Mouse (Mus musculus): ENCODE results near the gene Marveld3. TPM values are rescaled to one million over a fixed set of nuclear protein-coding genes. Genes with fewer than 3 reads are reported as not detected.

Marveld3 gene
- polyA plus RNA-seq, 1 experiment: 0.43 TPM

DNA sequence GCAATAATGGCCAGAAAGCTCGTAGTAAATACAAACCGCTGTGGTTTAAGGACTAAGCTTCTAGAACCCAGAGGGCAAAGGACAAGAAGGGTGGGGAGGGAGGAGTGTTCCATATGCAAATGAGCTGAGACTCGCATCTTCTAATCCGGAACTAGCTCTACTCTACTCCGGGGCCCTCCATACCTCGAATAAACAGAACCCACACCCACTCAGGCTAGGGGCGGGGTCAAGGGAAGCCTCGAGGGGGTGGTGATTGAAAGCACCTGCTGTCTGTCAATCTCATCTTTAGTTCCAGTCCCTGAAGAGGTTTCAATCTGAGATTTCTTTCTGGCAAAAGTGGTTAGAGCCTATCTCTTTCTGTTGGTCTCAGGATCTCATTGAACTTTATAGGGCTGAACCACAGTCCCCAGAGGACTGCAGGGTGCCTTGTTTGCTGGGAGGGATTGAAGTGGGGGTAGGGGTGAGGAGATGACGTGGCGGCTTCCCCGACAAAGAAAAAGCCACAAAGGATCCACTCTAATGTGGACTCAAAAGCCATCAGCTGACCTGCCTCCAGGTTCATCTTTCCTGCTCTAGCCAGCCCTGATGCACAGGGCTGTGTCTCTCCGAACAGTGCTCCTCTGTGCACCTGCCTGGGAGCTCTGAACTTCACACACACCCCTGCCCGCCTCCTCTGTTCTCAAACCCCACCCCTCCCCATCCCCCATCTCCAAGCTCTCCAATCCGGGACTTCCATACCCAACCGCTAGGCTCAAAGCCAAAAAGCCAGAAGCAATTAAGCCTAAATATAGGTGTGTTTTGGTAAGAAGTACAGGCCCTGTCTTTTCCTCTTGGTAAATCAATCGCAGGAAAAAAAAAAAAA lies 4.6 kb downstream of the Marveld3 start:
- H3K36me3 ChIP-seq (ENCODE audit: control insufficient read depth, insufficient read depth, low read length): no peaks in the 10 kb centered on the region
- TF ChIP-seq POLR2A (IDR thresholded peaks at IDR 0.05; ENCODE audit: control insufficient read depth, extremely low read depth, insufficient read depth, low read length, poor library complexity) (no peak), CTCF (IDR thresholded peaks at IDR 0.05; ENCODE audit: borderline replicate concordance, control insufficient read depth, extremely low read depth, insufficient read depth, low read length, poor library complexity) (no peak)
- H3K27ac ChIP-seq (ENCODE audit: control insufficient read depth, insufficient read depth, low read length): no peak overlapping the region
- peak; percentile 23 for DNase-seq
- WGBS: 42% methylated on average over 16 of the region's 16 CpGs
- H3K27me3 ChIP-seq (ENCODE audit: control insufficient read depth, insufficient read depth, low read length): no peaks in the 10 kb centered on the region; the same call in none of the 2 replicates
- no peak overlapping the region for H3K4me3 ChIP-seq (ENCODE audit: control insufficient read depth, insufficient read depth, low read length)
- no peaks in the 10 kb centered on the region for H3K4me1 ChIP-seq (replicated peaks; ENCODE audit: control insufficient read depth, insufficient read depth, low read length)

GRCm38 (mm10) chr8:109954486-109954948 lies 7.5 kb downstream of the Marveld3 start:
- TF ChIP-seq POLR2A (IDR thresholded peaks at IDR 0.05; ENCODE audit: control insufficient read depth, extremely low read depth, insufficient read depth, low read length, poor library complexity): no peak
- no peak for TF ChIP-seq CTCF (IDR thresholded peaks at IDR 0.05; ENCODE audit: borderline replicate concordance, control insufficient read depth, extremely low read depth, insufficient read depth, low read length, poor library complexity)
- WGBS: 82% methylated on average over 13 of the region's 13 CpGs
- Histone ChIP-seq H3K4me3 (ENCODE audit: control insufficient read depth, insufficient read depth, low read length) (no peak overlapping the region), H3K4me1 (replicated peaks; ENCODE audit: control insufficient read depth, insufficient read depth, low read length) (no peaks in the 10 kb centered on the region), H3K27ac (ENCODE audit: control insufficient read depth, insufficient read depth, low read length) (no peak overlapping the region), H3K27me3 (ENCODE audit: control insufficient read depth, insufficient read depth, low read length) (no peaks in the 10 kb centered on the region), H3K36me3 (ENCODE audit: control insufficient read depth, insufficient read depth, low read length) (no peaks in the 10 kb centered on the region)
- DNase-seq: no peak

DNA sequence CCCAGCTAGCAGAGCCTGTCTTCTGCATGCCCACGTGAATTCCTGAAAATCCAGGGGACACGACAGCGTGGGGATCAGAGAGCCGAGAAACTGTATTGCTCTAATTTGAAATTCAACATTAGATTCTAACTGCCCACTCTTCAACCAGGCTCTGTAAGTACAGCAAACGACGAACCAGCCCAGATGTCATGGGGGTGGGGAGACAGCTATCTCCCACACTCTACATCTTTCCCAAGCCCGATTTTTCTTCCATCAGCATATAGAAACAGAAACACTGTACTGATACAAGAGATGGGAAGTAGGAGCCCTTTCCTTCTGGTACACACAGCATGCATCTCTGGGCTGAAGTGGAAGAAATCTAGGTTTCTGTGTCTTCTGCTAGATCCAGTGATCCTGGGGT lies 9.8 kb downstream of the Marveld3 start:
- 85% methylated on average over 7 of the region's 7 CpGs for WGBS
- no peak for DNase-seq
- no peaks in the 10 kb centered on the region for H3K4me1 ChIP-seq (replicated peaks; ENCODE audit: control insufficient read depth, insufficient read depth, low read length)
- H3K36me3 ChIP-seq (ENCODE audit: control insufficient read depth, insufficient read depth, low read length): no peaks in the 10 kb centered on the region
- H3K4me3 ChIP-seq (ENCODE audit: control insufficient read depth, insufficient read depth, low read length): no peak overlapping the region
- no peak for TF ChIP-seq CTCF (IDR thresholded peaks at IDR 0.05; ENCODE audit: borderline replicate concordance, control insufficient read depth, extremely low read depth, insufficient read depth, low read length, poor library complexity)
- no peak for TF ChIP-seq POLR2A (IDR thresholded peaks at IDR 0.05; ENCODE audit: control insufficient read depth, extremely low read depth, insufficient read depth, low read length, poor library complexity)
- no peaks in the 10 kb centered on the region for H3K27me3 ChIP-seq (ENCODE audit: control insufficient read depth, insufficient read depth, low read length)
- no peak overlapping the region for H3K27ac ChIP-seq (ENCODE audit: control insufficient read depth, insufficient read depth, low read length)

DNA sequence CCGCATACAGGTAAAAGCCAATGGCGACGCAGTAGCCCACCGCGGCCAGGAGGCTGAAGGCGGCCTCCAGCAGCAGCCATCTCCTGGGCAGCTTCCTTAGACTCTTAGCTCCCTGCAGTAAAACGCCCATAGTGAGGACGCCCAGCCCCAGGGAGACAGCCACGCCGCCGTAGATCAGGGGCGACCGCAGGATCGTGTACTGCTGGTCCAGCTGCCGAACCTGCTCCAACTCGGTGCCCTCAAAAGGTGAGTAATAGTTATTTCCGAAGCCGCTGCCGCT lies 13.8 kb downstream of the Marveld3 start:
- Histone ChIP-seq H3K27me3 (ENCODE audit: control insufficient read depth, insufficient read depth, low read length) (no peaks in the 10 kb centered on the region), H3K36me3 (ENCODE audit: control insufficient read depth, insufficient read depth, low read length) (no peaks in the 10 kb centered on the region), H3K4me3 (ENCODE audit: control insufficient read depth, insufficient read depth, low read length) (no peak overlapping the region), H3K27ac (ENCODE audit: control insufficient read depth, insufficient read depth, low read length) (no peak overlapping the region), H3K4me1 (replicated peaks; ENCODE audit: control insufficient read depth, insufficient read depth, low read length) (no peaks in the 10 kb centered on the region)
- no peak for TF ChIP-seq CTCF (IDR thresholded peaks at IDR 0.05; ENCODE audit: borderline replicate concordance, control insufficient read depth, extremely low read depth, insufficient read depth, low read length, poor library complexity)
- no peak for TF ChIP-seq POLR2A (IDR thresholded peaks at IDR 0.05; ENCODE audit: control insufficient read depth, extremely low read depth, insufficient read depth, low read length, poor library complexity)
- no peak for DNase-seq
- WGBS: 6% methylated on average over 19 of the region's 19 CpGs

- TF ChIP-seq CTCF (IDR thresholded peaks at IDR 0.05; ENCODE audit: borderline replicate concordance, control insufficient read depth, extremely low read depth, insufficient read depth, low read length, poor library complexity) (peak; percentile 46; the same call in 1 of the 2 replicates), POLR2A (IDR thresholded peaks at IDR 0.05; ENCODE audit: control insufficient read depth, extremely low read depth, insufficient read depth, low read length, poor library complexity) (no peak)
- Histone ChIP-seq H3K27ac (ENCODE audit: control insufficient read depth, insufficient read depth, low read length) (no peak overlapping the region), H3K36me3 (ENCODE audit: control insufficient read depth, insufficient read depth, low read length) (no peaks in the 10 kb centered on the region), H3K27me3 (ENCODE audit: control insufficient read depth, insufficient read depth, low read length) (no peaks in the 10 kb centered on the region), H3K4me1 (replicated peaks; ENCODE audit: control insufficient read depth, insufficient read depth, low read length) (no peaks in the 10 kb centered on the region), H3K4me3 (ENCODE audit: control insufficient read depth, insufficient read depth, low read length) (no peak overlapping the region)
- 7% methylated on average over 26 of the region's 26 CpGs for WGBS
- DNase-seq: no peak
Measured at GRCm38 (mm10) chr8:109947447-109948284, 14.3 kb downstream of the Marveld3 start.

GRCm38 (mm10) chr8:109946272-109946671 lies 15.7 kb downstream of the Marveld3 start:
- Histone ChIP-seq H3K27ac (ENCODE audit: control insufficient read depth, insufficient read depth, low read length) (no peak overlapping the region), H3K4me1 (replicated peaks; ENCODE audit: control insufficient read depth, insufficient read depth, low read length) (no peaks in the 10 kb centered on the region), H3K36me3 (ENCODE audit: control insufficient read depth, insufficient read depth, low read length) (no peaks in the 10 kb centered on the region), H3K4me3 (ENCODE audit: control insufficient read depth, insufficient read depth, low read length) (no peak overlapping the region), H3K27me3 (ENCODE audit: control insufficient read depth, insufficient read depth, low read length) (no peaks in the 10 kb centered on the region)
- TF ChIP-seq CTCF (IDR thresholded peaks at IDR 0.05; ENCODE audit: borderline replicate concordance, control insufficient read depth, extremely low read depth, insufficient read depth, low read length, poor library complexity) (no peak), POLR2A (IDR thresholded peaks at IDR 0.05; ENCODE audit: control insufficient read depth, extremely low read depth, insufficient read depth, low read length, poor library complexity) (no peak)
- DNase-seq: no peak
- 96% methylated on average over 7 of the region's 7 CpGs for WGBS
